Mouse (Mus musculus): Measurements from ENCODE around the gene Zbtb16. TPM values are rescaled to one million over a fixed set of nuclear protein-coding genes. Genes with fewer than 3 reads are reported as not detected.
A peak's percentile ranks its signal among the peaks of the same experiment; 100 is the strongest.

Gene Zbtb16
- 100 to 1,000 TPM; 149 to 150 TPM for total RNA-seq (2021)
- polyA plus RNA-seq (2012; rRNA removed) = 15.7 and 23.7 TPM in 2 replicates
- long read RNA-seq, full-length matches to known transcripts = 2 of 5 reads
- long read RNA-seq, partial matches to known transcripts = 0 of 5 reads
- long read RNA-seq, other reads (novel, unspliced or antisense) = 3 of 5 reads

DNA sequence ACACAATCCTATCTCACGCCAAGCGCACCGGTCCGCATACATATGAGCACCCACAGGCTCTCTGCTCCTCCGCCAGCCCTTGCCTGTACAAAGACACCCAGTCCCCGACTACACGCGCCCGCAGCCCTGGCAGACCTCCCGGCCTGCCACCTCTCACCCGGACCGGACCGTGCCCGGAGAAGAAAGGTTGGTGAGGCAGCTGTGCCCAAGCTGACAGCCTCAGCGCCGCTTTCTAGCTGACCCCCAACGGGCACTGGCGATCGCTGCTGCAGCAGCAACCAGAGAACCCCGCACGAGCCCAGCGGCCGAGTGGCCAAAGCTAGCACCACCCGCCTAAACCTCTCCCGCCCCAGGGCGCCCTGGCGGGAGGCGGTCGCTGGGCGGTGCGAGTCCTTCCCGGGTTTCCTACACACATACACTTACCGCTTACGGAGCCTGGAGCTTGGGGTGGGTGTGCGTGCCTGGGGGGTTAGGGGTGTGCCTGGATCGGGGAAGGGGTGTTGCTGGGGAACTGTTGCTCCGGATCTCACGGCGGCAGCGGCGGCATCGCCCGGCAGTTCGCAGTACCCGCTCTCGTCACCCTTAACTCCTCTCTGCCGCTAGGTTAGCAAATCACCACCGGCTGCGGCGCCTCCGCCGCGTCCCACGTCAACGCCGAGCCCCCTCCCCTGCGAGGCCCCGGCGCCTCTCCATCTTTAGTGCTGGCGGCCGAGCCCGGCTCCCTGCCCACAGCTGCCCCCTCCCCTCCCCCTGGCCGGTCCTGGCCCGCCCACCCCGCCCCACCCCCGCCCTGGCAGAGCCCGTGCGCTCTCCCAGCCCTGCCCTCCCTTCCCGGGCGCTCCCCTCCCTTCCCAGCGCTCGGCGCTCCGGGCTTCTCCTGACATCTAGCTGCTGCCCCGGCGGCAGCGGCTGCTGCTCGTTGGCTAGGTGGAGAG is at the start of gene Zbtb16:
TSS of gene Zbtb16 (minus strand) at position 592 of the 935 bp plus-strand sequence.
- Histone ChIP-seq H3K4me1 (ENCODE audit: control insufficient read depth, insufficient read depth, low read length) (peaks cover 22% of the 10 kb centered on the region), H3K79me2 (replicated peaks; ENCODE audit: control insufficient read depth, insufficient read depth, low read length) (peaks cover 5% of the 10 kb centered on the region), H3K27me3 (ENCODE audit: control insufficient read depth, insufficient read depth, low read length) (no peaks in the 10 kb centered on the region), H3K9ac (ENCODE audit: low read depth, low read length) (peak within 1 kb of the TSS; percentile 88), H3K36me3 (ENCODE audit: control insufficient read depth, insufficient read depth, low read length) (peaks cover 17% of the 10 kb centered on the region), H3K27ac (peak within 1 kb of the TSS; percentile 97), H3K4me3 (peak within 1 kb of the TSS; percentile 89)
- peak; percentile 93 to 94 for DNase-seq
- intact Hi-C loops (cut with DNase I) = loop anchor here (1.0 to 2.0 kb wide), 4 partner anchors 17 to 190 kb away; no protein-coding TSS in a partner anchor
- WGBS = under 1% methylated on average over 68 of the region's 78 CpGs
- TF ChIP-seq EP300 (IDR thresholded peaks at IDR 0.05; ENCODE audit: insufficient read depth, low read depth, low read length) = peak; percentile 49; the same call in 1 of the 2 replicates
- TF ChIP-seq POLR2A (IDR thresholded peaks at IDR 0.05; ENCODE audit: insufficient read depth, low read depth, low read length) = peak; percentile 82
- peak; percentile 65 for TF ChIP-seq CTCF (IDR thresholded peaks at IDR 0.05)

DNA sequence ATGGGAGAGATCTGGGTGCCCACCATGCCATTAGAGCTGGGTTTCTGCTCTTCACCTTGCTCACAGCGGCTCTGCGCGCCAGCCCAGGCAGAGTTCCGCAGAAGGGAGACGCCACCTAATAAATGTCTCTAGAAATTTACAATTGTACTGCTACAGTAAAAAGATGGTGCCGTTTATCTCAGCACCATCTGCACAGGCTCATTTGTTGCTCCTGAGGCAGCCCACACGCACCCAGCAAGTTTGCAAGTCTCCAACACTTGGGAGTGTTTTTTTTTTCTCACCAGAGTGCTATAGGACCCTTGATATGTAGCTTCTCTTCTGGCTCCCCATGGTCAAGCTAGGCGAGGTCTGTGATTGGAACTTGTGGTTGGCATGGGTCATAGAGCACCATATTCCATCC is 36.9 kb upstream of the Zbtb16 start:
- Histone ChIP-seq H3K9ac (ENCODE audit: low read depth, low read length) (no peak overlapping the region), H3K79me2 (replicated peaks; ENCODE audit: control insufficient read depth, insufficient read depth, low read length) (no peaks in the 10 kb centered on the region), H3K4me1 (ENCODE audit: control insufficient read depth, insufficient read depth, low read length) (no peaks in the 10 kb centered on the region; the same call in 1 of the 2 replicates), H3K27me3 (ENCODE audit: control insufficient read depth, insufficient read depth, low read length) (no peaks in the 10 kb centered on the region), H3K36me3 (ENCODE audit: control insufficient read depth, insufficient read depth, low read length) (no peaks in the 10 kb centered on the region), H3K4me3 (no peak overlapping the region), H3K27ac (no peak overlapping the region)
- WGBS = 86% methylated on average over 8 of the region's 8 CpGs
- intact Hi-C loops (cut with DNase I) = no loop called here
- DNase-seq = no peak
- TF ChIP-seq EP300 (IDR thresholded peaks at IDR 0.05; ENCODE audit: insufficient read depth, low read depth, low read length) = no peak
- no peak for TF ChIP-seq CTCF (IDR thresholded peaks at IDR 0.05)
- no peak for TF ChIP-seq POLR2A (IDR thresholded peaks at IDR 0.05; ENCODE audit: insufficient read depth, low read depth, low read length)

- H3K9ac ChIP-seq (ENCODE audit: low read depth, low read length) = no peak overlapping the region
- no peaks in the 10 kb centered on the region for H3K79me2 ChIP-seq (replicated peaks; ENCODE audit: control insufficient read depth, insufficient read depth, low read length)
- intact Hi-C loops (cut with DNase I) = loop anchor here (10.0 kb wide), 1 partner anchor 382 kb away; the partner anchor contains the start of gene Rexo2
- no peak overlapping the region for H3K4me3 ChIP-seq
- no peak for TF ChIP-seq POLR2A (IDR thresholded peaks at IDR 0.05; ENCODE audit: insufficient read depth, low read depth, low read length)
- DNase-seq = no peak
- WGBS = 62% methylated on average over 12 of the region's 12 CpGs
- no peaks in the 10 kb centered on the region for H3K27me3 ChIP-seq (ENCODE audit: control insufficient read depth, insufficient read depth, low read length)
- no peaks in the 10 kb centered on the region for H3K36me3 ChIP-seq (ENCODE audit: control insufficient read depth, insufficient read depth, low read length)
- peaks cover 2% of the 10 kb centered on the region; the same call in 1 of the 2 replicates for H3K4me1 ChIP-seq (ENCODE audit: control insufficient read depth, insufficient read depth, low read length)
- H3K27ac ChIP-seq = no peak overlapping the region
Observed at GRCm38 (mm10) chr9:48866523-48867121, 30.6 kb upstream of the Zbtb16 start.

DNA sequence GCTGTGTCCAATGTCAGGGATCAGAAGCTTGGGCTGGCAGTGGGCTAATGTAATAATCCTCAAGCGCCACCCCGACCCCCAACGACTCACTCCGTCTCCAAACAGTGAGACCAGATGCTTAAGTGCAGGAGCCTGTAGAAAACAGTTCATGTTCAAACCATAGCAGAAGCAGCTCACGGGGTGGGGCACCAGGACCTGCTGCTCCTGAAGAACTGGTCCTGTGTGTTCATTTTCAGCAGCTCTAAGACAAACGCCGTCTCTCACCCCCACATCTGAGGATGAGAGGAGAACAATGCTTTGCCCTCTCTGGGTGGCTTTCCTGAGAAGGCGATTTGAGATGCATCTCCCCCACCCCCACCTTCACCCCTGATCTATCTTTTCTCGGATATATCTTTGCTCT is 29.2 kb upstream of the Zbtb16 start:
- intact Hi-C loops (cut with DNase I) = loop anchor here (10.0 kb wide), 1 partner anchor 380 kb away; the partner anchor contains the start of gene Rexo2
- Histone ChIP-seq H3K27me3 (ENCODE audit: control insufficient read depth, insufficient read depth, low read length) (no peaks in the 10 kb centered on the region), H3K27ac (no peak overlapping the region), H3K4me1 (ENCODE audit: control insufficient read depth, insufficient read depth, low read length) (peaks cover 2% of the 10 kb centered on the region; the same call in 1 of the 2 replicates), H3K9ac (ENCODE audit: low read depth, low read length) (no peak overlapping the region), H3K4me3 (no peak overlapping the region), H3K79me2 (replicated peaks; ENCODE audit: control insufficient read depth, insufficient read depth, low read length) (no peaks in the 10 kb centered on the region), H3K36me3 (ENCODE audit: control insufficient read depth, insufficient read depth, low read length) (no peaks in the 10 kb centered on the region)
- no peak for TF ChIP-seq POLR2A (IDR thresholded peaks at IDR 0.05; ENCODE audit: insufficient read depth, low read depth, low read length)
- TF ChIP-seq CTCF (IDR thresholded peaks at IDR 0.05) = no peak
- TF ChIP-seq EP300 (IDR thresholded peaks at IDR 0.05; ENCODE audit: insufficient read depth, low read depth, low read length) = no peak
- 53% methylated on average over 9 of the region's 9 CpGs for WGBS
- no peak for DNase-seq

DNA sequence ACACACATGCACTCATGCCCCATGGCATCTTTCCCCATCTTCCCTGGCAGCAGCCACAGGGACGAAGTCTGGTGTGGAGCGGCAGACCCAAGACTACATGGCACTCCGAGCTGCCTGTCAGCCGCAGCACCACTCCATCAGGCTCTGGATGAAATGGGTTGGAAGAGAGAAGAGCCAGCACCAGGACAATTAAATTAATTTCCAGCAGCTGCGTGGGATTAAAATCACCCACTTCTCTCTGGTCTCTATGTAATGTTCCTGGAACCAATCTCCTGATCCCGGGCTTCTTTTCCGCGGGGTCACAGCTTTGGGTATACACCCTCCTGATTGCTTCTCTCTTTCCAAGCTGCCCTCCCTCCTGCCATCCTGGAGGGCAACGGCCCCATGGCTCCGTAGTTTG is 25.5 kb upstream of the Zbtb16 start:
- H3K9ac ChIP-seq (ENCODE audit: low read depth, low read length) = no peak overlapping the region
- intact Hi-C loops (cut with DNase I) = loop anchor here (2.0 to 10.0 kb wide), 2 partner anchors 33 to 377 kb away; partner anchors contain the start of gene Rexo2
- TF ChIP-seq POLR2A (IDR thresholded peaks at IDR 0.05; ENCODE audit: insufficient read depth, low read depth, low read length) = no peak
- TF ChIP-seq CTCF (IDR thresholded peaks at IDR 0.05) = no peak
- no peak for TF ChIP-seq EP300 (IDR thresholded peaks at IDR 0.05; ENCODE audit: insufficient read depth, low read depth, low read length)

More for the DNA sequence above, 25.5 kb upstream of the Zbtb16 start:
- no peak overlapping the region for H3K4me3 ChIP-seq
- H3K27me3 ChIP-seq (ENCODE audit: control insufficient read depth, insufficient read depth, low read length) = no peaks in the 10 kb centered on the region
- no peaks in the 10 kb centered on the region for H3K79me2 ChIP-seq (replicated peaks; ENCODE audit: control insufficient read depth, insufficient read depth, low read length)
- H3K36me3 ChIP-seq (ENCODE audit: control insufficient read depth, insufficient read depth, low read length) = no peaks in the 10 kb centered on the region
- WGBS = 88% methylated on average over 10 of the region's 10 CpGs
- no peak overlapping the region for H3K27ac ChIP-seq
- no peaks in the 10 kb centered on the region; the same call in 1 of the 2 replicates for H3K4me1 ChIP-seq (ENCODE audit: control insufficient read depth, insufficient read depth, low read length)
- no peak for DNase-seq
